Mouse (Mus musculus) megakaryocyte progenitor cell, adult 5-6 weeks (primary cell): ENCODE data around the gene Mob1b. TPM values are rescaled to one million over a fixed set of nuclear protein-coding genes. Genes with fewer than 3 reads are reported as not detected.

Experiments
- ATAC-seq: replicated peaks from 2 replicates; pipeline ENCODE4 v1.8.0; 2016; ENCODE audit warnings: mild to moderate bottlenecking, moderate TSS enrichment, inconsistent platforms; ENCODE audit not compliant: poor library complexity
- total RNA-seq, 2 experiments: library from RNA; stranded (forward) in 1 of 2; stranded (reverse) in 1 of 2; fragments of 157-497, 149-512 nt in 1 of 2; fragments of 200-1000 nt in 1 of 2; gene quantifications; 2 replicates each; pipeline versions ENCODE4 v1.2.3 to v1.2.4; 2015 to 2017

Mob1b gene
- total RNA-seq, 2 experiments from 2014 or later = 8.7 to 34.6 TPM

DNA sequence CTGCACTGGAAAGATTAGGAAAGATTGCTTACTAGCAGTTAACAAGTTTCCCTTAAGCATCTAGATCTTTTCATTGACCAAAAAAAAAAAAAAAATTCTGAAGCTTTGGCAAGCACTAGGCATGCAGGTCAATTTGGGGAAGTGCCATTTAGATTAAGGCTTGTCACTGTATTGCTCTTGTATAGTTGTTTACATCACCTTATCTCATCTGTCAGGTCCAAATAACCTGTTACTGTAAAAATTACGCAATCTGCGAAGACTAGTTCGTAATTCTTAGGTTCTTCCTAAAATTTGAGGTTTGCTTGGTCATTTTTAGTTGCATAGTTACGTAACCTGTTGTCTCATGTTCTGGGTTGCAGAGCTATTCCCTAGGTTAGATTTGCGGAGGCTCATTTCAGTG, 46.2 kb downstream of the Mob1b start:
- peak; percentile 35 for ATAC-seq

DNA sequence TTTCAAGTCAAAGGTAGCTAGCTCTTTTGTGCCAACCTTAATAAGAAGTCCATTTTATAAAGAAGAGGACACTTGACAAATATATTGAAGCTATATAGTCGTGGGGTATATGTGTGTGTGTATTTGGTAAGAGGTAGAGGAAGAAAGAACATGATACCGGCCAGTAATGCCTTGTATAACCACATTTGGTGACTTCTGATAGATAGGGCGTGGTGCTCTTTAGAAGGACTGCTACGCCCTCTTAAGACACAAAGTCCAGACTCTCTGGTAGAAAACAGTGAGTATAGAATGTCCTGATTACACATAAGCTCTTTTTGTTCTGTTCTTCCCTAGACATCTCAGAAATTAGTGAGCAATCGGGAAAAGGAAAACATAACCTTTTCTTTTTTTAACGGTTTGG, 47.5 kb downstream of the Mob1b start:
- 0 out of 2 replicates have a peak, but pooled peaks have one; percentile 13 for ATAC-seq

DNA sequence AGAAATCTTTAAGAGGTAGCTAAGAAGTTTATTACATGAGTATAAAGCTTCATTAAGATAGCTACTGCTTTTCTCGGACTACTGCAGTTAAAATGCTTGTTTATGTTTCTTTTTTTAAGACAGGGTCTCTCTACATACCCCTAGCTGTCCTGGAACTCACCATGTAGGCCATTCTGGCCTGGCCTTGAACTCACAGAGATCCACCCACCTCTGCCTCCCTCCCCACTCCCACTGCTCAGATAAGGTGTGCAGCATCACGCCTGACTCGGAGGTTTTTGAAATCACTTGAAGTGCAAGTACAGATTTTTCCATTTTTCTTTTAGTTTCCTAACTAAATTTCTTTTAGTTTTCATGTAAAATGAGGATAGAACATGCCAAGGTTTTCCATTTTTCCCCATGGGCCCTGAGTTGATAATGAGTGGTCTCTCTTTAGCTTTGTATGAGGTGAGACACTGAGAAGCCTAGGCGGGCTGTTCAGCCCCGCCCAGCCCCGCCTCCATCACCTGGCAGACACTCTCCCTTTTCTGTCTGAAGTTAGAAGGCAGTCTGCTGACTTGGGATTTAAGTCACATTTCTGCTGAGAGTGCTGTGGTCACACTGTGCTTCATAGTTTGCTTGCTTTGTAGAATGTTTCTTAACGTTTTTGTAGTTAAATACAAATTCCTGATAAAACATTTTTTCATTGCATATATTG, 61.6 kb downstream of the Mob1b start:
- no peak for ATAC-seq

DNA sequence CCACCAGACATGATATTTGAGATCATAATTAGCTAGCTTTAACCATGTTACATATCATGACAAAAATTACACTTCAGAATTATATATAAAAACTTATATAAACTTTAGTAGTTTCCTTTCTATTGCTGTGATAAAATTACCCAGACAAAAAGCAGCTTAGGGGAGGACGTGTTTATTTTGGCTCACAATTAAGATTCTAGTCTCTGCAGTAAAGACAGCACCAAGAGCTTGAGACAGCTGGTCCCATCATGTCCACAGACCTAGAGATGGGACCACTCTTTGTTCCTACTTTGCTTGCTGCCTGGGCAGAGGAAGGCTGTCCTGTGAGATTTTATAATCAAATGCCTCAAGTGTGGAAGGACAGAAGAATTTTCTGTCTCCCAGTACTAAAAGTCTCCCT, 64.4 kb downstream of the Mob1b start:
- ATAC-seq = no peak

DNA sequence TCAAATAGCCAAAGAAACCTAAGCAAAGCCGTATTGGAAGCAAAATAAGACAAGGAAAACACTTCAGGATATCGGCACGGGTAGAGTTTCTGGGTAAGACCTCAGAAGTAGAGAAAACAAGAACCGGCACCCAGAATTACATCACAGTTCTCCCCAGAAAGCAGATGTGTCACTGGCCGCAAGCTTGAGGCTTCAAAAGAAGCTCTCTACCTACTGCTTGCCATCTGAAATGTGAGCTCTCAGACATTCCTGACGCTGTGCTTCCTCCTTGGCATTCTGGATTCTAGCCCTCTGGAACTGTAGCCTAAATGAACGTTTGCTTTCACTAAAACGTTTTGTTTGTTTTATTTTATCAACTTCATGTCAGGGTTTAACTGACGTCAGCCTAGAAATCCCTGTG, 70.0 kb downstream of the Mob1b start:
- 0 out of 2 replicates have a peak, but pooled peaks have one; percentile 29 for ATAC-seq

DNA sequence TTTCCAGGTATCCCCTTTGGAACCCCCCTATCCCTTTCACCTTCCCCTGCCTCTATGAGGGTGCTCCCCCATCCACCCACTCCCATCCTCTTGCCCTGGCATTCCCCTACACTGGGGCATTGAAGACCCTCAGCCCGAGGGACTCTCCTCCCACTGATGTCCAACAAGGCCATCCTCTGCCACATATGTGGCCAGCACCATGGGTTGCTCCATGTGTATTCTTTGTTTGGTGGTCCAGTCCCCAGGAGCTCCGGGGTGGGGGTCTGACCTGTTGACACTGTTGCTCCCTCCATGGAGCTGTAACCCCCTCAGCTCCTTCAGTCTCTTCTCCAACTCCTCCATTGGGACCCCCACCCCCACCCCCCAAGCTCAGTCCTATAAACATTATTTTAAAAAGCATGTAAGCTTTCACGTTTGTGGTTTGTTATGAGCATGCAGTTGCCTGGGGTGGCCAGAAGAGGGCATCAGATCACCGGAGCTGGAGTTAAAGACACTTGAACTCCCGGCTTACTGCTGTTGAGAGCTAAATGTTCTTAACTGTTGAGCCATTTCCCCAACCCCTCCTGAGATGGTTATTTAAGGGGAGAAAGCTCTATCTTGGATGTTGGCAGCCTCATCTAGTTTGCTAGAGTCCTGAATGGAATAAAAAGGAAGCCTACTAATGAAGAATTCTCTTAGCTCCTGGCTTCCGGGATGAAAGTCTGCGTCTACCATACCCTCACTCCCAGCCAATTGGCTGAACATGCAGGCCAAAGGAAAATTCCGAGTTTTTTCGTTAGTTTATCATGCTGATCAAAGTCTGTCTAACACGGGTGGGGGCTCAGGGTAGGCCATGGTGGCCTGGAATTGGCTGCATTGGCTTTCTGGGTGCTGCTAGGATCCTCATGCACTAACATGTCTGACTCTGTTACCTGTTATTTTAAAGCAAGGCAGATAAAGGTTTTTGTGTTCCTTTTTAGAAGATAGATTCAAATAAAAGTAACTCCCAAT, 70.9 kb downstream of the Mob1b start:
- ATAC-seq = peak; percentile 98

DNA sequence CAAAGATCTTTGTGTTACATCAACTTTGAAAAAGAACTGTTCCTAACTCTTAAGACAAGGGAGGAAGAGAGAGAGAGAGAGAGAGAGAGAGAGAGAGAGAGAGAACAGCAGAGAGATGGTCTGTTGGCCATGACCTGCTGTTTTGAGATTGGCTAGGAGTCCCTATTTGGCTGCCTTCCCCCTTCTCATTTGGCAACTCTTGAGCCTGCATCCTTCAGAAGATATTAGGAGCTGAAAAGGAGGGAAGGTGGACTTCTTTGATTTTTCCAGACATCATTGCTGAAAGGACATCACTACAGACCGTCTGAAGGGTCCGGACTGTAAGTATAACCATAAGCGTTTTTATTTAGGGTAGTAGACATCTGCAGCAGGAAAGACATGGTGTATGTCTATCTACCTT, 73.0 kb downstream of the Mob1b start:
- ATAC-seq = no peak

DNA sequence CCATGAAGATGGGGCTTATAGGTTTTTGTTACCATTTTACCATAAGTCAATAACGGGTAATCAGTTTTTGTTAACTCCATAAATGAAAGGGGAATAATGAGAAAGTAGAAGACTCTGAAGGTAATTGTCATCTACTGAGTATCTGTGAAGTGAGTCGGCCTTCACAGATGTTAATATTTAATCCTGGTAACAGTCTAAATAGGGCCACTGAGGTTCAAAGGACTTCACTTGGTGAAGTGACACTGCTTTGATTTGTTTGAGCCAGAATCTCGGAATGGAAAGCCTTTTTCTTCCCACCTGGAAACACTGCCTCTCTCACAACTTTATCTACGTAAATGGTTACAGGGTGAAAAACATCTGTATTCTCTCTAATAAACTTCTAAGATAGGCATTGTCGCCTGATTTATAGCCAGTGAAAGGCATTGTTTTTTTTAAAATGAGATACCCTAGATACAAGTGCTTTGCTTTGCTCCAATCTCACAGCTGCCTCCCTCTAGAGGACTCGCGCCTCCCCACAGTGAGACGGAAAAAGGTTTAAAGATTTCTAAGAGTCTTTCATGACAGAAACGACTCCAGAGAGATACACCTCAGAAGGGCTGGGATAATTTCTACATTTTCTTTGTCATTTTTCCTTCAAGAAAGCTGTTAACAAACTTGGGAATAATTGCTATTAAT, 75.4 kb downstream of the Mob1b start:
- ATAC-seq = no peak

DNA sequence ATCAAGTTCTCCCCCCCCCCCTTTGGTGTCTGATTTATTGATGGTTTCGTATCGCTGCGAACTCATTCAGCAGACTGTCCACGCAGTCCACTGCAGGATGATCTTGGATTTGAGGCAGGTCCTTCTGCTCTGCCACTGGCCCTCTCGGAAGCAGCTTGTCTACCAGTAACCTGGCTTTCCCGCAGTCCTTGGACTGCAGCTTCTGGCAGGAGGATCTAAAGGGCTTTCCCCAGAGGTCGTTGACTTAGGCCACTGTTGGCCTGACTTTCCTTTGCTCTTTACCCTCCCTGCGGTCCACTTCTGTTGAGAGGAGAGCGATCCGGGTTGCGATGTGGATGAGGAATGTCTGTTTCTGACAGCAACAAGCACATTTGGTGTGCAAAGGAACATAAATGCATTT, 75.9 kb downstream of the Mob1b start:
- ATAC-seq = no peak

DNA sequence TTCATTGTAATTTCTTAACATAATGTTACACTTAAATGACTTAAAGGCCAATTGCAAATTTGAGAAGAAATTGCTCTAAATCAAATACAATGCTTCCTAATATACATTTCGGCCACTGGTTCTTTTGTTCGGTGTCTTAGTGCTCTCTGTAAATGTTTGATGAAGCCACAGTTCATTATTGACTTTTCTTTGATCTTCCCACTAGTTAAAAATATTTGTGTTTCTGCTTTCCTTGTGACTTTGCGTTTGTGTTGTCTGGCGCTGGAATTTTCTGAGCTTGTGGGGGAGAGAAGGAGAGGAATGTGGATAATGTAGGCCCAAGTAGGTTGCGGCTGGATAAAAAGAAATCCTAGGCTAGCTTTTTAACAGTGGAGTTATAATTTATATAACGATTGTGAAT, 76.5 kb downstream of the Mob1b start:
- ATAC-seq = no peak

DNA sequence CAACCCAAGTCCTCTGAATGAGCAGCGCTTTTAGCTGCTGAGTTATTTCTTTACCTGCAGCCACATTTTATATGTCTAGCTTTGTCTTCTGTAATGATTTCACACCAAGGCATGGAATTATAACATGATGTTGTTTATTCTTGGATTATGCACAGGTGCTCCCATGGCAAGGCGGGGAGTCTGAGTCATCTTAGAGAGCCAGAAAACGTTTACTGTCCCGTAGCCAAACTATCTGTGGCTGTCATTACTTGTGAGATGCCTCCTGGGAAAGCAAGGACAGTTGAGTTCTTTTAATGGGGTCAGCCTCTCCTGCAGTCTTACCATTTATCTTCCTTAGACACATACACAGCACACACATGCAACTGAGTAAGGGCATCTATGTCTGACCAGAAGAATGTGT, 85.0 kb downstream of the Mob1b start:
- no peak for ATAC-seq

DNA sequence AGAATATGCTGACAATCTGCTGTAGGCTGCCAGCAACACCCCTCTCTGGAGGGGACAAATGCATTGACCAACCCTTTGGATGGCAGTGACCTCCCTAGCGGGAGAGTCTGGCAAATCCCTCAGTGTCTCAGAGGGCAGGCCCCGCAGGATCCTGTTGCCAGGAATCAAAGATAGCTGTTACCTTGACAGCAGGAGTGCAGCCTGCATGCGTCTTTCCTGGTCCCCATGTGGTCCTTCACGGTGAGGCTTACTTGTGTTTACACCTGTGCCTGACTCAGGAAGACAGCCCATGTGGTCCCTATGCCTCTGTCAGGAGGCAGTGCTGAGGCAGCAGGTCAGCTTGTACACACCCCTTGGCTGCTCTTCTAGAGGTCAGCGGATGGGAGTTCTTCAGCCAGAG, 85.6 kb downstream of the Mob1b start:
- no peak for ATAC-seq

DNA sequence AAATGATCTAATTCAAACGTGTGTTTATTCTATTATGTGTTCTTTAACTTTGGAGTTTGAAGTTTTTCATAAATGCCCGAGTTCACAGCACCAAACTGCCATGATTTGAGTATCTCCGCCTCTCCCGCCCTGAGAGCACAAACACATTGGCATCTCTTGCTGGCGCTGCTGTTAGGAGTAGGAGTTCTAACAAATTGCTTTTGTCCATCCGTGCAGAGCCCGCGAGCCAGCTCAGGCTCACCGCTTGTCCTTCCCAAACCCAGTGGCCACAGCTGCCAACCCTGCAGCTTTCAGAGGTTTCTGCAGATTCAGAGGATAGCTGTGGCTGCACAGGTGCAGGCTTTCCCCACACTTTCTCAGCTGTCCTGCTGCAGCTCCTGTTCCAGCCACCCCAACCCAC, 86.7 kb downstream of the Mob1b start:
- no peak for ATAC-seq

DNA sequence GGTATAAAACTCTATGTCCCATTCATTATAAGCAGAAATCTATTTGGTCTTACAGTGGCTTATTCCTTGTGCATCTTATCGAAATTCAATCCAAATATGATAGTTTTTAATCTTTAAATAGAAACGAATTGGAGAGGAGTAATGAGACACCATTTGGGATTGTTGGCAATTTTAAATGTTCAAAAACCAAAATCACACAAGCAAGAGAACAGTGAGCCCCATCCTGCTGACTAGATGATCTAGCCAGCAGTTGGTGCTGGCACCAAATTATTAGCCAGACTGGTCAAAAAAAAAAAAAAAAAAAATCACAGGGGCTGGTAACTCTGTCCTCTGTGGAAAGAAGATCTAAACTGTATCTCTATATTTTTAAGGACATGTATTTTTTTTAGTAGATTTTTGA, 92.5 kb downstream of the Mob1b start:
- no peak for ATAC-seq

Other genes starting within 250 kb of the Mob1b start
- not detected in 2 replicates for gene Enam, start 232.9 kb upstream of the Mob1b start, total RNA-seq (2015)
- not detected in 2 replicates for gene Enam, start 232.9 kb upstream of the Mob1b start, total RNA-seq (2017)
- gene Jchain, start 193.0 kb upstream of the Mob1b start, total RNA-seq (2015) = 1.5 and 2.3 TPM in 2 replicates
- gene Jchain, start 193.0 kb upstream of the Mob1b start, total RNA-seq (2017) = 0.84 and 3.3 TPM in 2 replicates
- gene Utp3, start 166.4 kb upstream of the Mob1b start, total RNA-seq (2015) = 87.9 and 92.8 TPM in 2 replicates
- 55.1 and 71.4 TPM in 2 replicates for gene Utp3, start 166.4 kb upstream of the Mob1b start, total RNA-seq (2017)
- 6.8 and 7.1 TPM in 2 replicates for gene Rufy3, start 155.8 kb upstream of the Mob1b start, total RNA-seq (2015)
- gene Rufy3, start 155.8 kb upstream of the Mob1b start, total RNA-seq (2017) = 13.0 and 18.7 TPM in 2 replicates
- 77.0 and 80.8 TPM in 2 replicates for gene Grsf1, start 44.7 kb upstream of the Mob1b start, total RNA-seq (2015)
- gene Grsf1, start 44.7 kb upstream of the Mob1b start, total RNA-seq (2017) = 72.6 and 74.0 TPM in 2 replicates
- gene Dck, start 44.1 kb downstream of the Mob1b start, total RNA-seq (2015) = 44.5 and 48.0 TPM in 2 replicates
- 19.6 and 26.6 TPM in 2 replicates for gene Dck, start 44.1 kb downstream of the Mob1b start, total RNA-seq (2017)
- gene Slc4a4, start 166.0 kb downstream of the Mob1b start, total RNA-seq (2015) = not detected in 2 replicates
- not detected in 2 replicates for gene Slc4a4, start 166.0 kb downstream of the Mob1b start, total RNA-seq (2017)